Mouse (Mus musculus) thymus, postnatal 0 days (tissue): ENCODE data around the gene Plekha6. TPM values are rescaled to one million over a fixed set of nuclear protein-coding genes. Genes with fewer than 3 reads are reported as not detected.

Source experiments
- DNase-seq: peaks from one replicate; pipeline ENCODE4 v3.0.0-alpha.2; 2015; ENCODE audit warnings: low spot score
- polyA plus RNA-seq: library from polyadenylated mRNA; unstranded; fragments of >200 nt; fragmentation: Nextera tagmentation; extraction: Ambion mirVana; gene quantifications from 2 replicates; pipeline ENCODE4 v1.2.1, GENCODE M21; 2015

The Plekha6 gene
- polyA plus RNA-seq, 1 experiment from 2014 or later = 0.44 TPM

DNA sequence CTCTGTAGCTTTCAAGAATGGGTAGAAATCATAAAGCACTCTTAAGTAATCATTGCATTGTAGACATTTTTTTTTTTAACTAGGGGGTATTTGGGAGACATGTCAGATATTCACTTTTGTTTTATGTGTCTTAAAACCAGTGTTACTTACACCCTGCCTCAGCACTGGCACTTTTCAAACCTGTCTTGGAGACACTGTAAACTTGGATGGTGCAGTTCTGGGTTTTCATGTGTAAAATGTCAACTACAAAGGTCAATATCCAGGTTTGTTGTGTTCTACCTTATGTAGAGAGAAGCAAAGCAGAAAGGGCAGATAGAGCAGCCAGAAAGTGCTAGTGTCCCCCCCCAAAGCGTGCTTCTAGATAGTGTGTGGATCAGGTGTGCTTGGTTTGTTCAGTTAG is 25.6 kb upstream of the Plekha6 start:
- no peak for DNase-seq

DNA sequence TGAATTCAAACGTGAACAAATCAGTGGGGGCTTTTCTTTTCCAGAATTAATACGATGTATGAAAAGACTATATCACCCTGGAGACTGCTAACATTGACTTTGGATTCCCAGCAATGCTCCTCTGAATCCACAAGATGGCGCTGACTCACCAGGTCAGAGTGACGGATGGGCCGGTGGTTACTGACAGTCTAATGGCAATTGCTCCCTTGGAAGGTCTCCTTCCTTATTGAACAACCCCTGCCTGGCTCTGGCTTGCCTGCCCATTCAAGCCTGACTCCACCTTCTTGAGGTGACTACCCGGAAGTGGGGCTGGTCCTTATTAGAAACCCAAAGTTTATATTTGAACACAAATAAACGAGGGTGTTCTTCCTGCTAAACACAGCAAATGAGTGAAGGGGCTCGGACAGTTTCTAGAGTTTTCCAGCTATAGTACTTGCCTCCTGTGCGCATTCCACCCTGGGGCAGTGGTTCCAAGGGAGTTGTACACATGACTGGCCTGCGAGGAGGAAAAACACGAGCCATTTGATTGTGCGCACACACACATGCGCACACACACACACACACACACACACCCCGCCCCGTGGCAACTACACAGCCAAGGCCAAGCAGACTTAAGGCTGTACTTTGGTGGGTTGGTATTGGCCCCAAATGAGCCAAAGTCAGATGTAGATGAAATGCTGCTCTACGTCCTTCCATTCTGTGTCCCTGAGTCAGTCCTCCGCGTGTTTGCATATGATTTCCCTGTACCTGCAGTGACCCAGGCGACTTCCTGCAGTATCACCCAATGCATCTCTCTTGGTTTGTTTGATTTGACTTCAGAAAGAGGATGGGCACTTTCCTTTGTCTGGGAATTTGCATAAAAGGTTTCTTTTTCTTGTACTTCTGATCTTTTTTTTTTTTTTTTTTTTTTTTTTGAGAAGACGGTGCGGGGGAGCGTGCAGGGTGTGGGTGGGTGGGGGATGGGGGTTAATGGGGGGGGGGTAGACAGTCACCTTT is 17.7 kb upstream of the Plekha6 start:
- DNase-seq = peak; percentile 64

DNA sequence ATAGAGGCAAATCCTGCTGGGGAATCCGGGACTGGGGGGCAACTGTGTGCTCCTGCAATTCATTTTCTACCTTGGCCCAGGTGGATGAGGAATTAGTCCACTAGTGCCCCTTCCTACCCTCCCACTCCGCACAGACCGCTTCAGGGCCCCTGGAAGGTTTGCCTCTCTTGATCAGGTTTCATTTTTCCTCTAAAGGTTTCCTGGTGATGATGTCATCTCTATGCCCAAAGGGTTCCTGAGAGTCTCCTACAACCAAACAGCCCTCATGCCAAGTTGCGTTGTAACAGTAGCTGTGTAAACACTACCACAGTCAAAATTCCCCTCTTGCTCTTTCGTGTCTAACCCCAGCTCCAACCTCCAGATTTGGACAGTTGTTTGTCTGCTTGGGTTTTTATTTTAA is 16.7 kb upstream of the Plekha6 start:
- no peak for DNase-seq

DNA sequence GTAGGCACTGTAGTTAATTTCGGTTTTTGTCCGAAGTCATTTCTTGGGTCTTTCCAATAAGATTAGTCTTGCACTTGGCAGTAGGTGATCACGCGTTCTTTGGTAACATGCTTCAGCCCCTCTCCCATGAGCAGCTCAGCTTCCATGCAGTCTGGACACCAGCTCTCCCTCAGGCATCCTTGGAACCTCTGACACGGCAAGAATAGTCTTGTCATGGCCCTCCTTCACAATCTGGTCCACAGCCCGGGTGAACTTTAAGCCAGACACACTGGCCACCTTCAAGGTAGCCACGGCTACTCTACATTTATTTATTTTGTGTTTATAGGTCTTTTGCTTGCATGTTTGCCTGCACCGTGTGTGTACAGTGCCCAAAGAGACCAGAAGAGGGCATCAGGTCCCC is 15.9 kb upstream of the Plekha6 start:
- DNase-seq = no peak

DNA sequence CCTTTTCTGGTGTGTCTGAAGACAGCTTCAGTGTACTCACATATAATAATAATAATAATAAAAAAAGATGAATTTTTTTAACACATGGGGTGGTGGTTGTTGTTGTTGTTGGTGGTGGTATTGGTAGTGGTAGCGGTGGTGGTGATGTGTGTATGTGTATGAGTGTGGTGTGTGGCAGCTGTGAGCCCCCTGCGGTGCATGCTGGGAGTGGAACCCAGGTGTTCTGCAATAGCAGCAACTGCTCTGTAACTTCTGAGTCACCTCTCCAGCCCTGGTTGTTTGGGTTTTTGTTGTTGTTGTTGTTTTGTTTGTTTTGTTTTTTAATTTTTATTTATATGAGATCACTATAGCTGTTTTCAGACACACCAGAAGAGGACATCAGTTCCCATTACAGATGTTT is 13.5 kb upstream of the Plekha6 start:
- no peak for DNase-seq

DNA sequence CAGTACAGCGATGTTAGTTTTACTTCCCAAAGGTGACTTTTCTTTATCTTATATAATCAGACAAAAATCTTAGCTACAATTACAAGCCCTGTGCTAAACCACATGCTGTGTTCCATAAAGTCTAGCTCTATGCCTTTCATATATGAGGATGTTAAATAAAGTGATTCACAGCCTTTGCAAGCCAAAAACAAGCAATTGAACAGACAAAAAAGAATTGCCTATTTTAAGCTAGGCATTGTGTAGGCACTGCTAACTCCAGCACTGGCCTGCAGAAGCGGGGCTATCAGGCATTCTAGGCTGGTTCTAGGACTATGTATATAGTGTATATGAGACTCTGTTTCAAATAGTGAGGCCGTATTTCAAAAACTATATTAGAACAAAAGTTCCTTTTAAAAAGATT is 11.8 kb upstream of the Plekha6 start:
- DNase-seq = no peak

DNA sequence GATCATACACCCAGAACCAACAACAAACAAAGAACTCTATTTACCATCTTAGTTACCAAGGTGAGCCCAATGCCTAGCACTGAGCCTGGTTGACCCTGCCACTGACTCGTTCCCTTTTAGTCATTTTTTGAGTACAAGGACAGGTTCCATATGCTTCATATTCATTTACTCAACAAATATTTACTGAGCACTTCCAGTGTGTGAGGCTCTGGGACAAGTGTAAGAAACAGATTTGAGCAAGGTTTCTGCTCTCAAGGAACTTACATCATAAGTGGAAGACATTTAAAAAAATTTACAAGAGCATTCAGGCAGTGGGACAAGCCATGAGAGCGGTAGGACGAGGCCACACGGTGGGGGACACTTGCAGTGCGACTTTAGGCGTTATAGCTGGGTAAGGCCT is 8.7 kb upstream of the Plekha6 start:
- DNase-seq = no peak

DNA sequence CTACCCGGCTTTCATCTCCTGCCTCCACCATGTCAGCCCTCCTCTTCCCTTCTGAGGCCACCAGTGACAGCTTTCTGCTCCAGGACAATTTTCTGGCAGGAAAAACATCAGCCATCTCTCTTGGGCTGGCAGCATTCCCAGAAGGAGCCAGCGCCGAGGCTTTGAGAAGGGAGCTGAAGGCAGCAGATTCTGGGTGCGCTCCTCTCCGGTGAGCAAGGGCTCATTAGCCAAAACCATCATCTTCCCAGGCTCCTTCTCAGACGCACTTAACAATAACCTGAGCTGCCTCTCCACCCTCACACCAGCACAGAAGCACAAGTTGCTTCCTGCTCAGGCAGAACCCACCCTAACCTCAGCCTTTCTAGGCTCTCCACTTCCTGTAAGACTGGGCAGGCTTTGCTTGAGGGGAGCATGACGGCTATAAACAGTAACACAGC is 4.9 kb upstream of the Plekha6 start:
- peak; percentile 75 for DNase-seq

DNA sequence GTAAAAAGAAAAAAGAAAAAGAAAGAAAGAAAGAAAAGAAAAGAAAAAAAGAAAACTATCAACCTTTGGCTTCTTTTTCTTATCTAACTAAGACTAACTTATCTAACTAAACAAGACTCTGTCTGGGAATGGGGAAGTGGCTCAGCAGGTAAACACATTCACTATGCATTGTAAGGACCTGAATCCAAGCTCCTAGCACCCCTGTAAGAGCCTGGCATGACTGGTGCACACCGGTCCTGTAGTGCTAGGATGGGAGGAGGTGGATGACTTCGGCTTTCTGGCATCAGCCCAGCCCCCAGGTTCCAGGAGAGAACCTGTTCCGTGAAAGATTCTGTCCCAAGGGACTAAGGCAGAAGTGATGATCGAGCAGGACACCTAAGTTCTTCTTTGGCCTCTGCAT is 2.5 kb upstream of the Plekha6 start:
- DNase-seq = no peak

DNA sequence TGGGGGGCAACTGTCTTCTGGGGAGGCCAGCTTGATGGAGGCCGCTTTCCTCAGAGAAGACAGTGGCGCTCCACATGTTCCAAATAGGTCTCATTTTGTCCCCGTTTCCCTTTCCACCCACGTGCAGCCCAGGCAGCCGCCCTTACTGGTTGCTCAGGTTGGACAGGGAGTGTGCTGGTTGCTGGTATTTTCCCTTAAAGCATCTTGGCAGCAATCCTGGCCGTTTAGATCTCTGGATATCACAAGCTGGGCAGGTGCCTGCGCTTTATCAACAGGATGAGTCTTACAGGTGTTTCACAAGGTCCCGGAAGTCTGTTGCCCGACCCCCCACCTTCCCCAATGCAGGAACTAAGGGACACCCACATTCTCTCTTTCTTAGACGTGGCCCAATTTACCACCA is 2.0 kb upstream of the Plekha6 start:
- DNase-seq = no peak

DNA sequence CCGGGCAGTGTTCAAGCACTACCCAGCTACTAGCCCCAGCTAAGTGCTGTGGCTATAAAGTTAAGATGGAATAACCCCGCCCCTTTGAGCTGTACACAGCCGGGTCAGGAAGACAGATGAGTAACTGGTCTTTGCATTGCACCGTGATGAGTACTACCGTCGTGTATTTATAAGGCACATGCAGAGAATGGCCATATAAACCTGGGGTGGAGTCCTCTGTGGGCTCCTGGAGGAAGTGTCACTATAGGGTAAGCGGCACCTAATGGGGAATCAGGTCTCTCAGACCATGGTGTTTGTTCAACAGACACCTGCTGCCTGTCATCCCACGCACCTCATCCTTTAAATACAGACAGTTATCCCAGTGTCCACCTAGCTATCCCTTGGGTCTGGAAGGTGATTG is 1.0 kb upstream of the Plekha6 start:
- DNase-seq = no peak

DNA sequence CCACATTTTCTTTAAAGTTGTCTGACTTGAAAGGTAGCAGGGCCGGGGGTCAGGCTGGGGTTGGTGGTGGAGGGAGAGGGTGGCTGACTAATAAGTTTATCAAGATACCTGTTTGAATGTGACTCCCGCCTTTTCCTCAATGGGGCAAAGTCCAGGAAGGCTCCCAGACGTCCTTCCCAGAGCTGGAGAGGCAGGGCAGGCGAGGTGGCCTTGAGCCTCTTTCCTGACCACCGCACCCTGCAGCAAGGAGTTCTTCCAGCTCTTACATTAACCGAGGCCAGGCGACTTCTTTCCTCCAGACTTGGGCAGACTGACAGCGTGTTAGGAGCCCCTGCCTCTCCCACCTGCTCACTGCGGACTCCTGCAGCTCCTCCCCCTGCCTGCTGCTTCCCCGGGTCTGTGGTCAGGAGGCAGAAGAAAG is 591 bp downstream of the Plekha6 start:
- DNase-seq = peak; percentile 29

DNA sequence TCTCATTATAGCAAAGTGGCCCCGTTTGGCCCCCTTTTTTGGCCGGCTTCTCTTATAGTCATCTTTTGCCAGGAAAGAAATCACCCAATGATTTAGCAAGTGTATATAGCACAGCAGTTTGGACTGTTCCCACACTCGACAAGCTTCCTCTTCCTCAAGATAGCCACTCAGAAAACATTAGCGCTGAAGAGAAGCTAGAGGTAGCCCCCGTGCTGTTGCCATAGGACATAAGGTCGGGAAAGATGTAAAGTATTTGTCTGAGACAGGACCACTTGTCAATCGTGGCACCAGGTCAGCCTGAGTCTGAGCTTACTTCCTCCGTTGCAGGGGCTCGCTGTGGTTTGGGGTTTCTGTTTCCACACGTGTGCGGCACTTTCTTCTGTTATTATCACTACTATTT is 1.1 kb downstream of the Plekha6 start:
- no peak for DNase-seq

DNA sequence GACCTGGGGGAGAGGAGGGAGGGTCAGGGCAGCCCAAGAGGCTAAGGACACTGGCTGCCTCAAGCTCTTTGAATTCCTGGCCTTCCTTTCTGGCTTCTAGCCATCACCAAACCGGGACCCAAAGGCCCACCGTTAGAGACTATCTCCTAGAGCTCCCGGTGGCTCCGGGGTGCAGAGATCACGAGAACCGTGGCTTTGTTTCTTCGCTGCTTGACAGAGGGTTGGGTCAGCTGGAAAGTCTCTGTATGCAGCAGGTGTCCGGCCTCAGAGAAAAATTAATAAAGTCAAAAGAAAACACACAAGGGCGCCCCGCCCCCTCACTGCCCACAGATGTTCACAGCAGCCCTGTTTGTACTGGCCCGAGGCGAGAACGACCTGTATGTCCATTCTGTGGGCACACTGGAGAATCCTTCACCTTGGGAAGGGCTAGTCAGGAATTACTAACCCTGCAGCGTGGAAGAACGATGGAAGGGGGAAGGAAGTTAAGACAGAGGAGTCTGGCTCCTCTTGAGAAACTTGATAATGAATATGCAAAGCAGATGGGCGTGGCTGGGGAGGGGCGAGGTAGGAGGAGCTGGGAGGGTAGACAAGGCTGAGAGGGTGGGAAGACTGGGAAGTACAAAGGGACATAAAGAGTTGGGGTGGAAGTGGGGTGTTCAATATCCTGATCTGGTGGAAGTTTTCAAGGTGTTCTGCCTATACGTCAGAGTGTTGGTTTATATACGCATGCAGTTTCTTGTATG is 4.5 kb downstream of the Plekha6 start:
- no peak for DNase-seq

DNA sequence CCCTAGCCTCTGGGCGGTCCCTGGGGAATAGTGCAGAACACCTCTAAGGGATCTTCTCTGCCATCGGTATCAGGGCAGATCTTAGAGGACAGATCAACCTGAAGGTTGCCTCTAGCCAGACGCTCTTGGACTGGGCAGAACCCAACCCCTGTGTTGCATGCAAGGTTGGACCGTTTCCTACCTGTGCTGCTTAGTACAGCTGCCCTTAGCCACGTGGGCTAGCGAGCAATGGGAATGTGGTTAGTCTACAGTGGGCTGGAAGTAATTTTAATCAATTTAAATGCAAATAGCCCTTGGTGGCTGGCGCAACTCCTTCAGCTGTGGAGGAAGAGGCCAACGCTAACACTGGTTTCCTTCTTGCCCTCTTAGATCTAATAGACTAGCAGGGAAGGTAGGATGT is 6.2 kb downstream of the Plekha6 start:
- DNase-seq = no peak

DNA sequence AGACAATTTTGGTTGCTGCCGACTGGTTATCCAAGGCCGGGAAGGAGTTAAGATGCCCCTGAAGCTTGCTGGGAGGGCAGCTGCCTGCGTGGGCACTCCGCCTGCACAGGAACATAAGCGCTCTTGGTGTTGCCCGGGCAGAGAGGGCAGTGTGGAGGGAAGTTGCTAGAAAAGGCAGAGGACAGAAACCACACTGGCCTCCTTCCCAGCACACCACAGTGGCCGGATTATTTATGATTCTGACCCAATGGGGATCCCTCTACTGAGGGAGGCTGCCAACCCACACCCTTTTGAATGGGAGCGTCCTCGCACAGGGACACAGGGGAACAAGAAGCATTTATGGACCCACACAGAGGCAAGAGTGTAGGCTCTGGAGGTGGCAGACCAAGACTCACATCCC is 7.3 kb downstream of the Plekha6 start:
- DNase-seq = no peak

DNA sequence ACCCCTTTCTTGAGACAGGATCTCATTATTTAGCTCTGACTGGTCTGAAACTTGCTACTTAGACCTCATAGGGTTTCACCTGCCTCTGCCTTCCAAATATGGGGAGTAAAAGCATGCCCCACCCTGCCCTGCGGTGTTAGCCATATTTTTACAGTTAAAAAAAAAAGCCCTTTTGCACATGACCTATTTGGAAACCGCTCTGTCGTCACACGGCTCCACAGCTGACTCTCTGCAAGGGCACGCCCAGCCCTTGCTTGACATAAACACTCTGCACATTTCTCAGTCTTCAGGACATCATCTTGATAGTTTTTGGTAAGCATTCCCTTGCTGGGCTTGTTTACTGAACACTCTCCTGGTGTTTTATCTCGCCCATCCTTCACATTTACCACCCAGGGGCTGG is 11.1 kb downstream of the Plekha6 start:
- DNase-seq = no peak

DNA sequence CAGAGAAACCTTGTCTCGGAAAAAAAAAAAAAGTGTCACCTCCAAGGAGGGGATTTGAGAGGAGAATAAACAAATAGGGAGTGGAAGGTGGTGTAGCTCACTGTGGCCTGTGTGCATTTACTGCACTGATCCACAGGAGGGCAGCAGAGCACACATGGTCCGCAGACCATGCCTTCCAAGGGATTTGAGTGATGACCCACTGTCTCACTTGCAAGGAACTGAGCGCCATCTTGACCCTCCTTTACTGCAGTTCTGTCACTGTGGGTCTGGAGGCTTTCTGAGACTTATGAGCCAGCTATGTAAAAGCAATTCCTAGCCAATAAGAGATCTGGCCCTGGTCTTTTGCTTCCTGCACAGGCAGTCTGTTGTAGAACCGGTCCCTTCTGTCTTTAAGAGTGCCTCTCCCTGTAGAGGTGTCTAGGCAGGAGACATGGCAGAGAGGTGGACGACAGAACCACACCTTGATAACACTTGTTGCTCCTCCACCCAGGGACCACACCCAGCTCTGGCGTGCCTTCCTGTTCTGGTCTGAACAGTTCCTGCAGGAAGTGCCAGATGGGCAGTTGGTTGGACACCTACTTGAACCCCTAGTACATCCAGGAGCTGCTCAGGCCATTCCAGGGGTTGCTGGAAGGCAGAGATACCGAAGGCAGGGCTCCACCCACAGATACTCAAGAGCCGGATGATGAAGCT is 13.6 kb downstream of the Plekha6 start:
- peak; percentile 55 for DNase-seq

DNA sequence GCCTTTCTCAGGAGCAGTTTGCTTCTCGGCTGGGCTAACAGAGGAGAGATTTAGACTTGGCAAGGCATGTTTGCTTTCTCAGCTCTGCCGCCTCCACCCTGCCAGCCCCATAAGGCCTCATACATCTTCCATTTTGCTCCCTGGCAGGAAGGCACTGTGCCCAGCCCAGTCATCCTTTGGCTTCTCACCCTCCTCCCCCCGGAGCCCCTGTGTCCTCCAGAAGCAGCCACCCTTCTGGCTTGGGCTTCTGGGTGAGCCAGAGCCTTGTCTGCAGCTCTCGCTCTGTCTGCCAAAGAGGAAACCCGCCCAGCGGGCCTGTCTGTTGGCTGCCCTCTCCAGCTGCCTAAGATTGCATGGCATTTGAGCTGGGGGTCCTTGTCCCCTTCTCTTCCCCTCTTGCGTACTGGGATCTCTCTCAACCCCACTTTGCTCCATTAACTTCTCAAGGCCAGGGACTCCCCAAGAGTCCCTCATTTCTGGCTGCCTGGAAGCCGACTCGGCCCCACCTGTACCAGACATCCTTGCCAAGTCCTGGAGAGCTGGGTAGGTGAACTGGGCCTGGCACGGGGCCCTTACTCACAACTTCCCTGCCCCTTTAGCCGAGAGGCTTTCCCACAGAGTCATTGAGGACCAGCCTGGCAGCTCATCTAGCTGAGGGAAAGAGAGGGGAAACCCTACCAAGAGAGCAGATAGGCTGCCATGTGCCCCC is 14.9 kb downstream of the Plekha6 start:
- DNase-seq = no peak

DNA sequence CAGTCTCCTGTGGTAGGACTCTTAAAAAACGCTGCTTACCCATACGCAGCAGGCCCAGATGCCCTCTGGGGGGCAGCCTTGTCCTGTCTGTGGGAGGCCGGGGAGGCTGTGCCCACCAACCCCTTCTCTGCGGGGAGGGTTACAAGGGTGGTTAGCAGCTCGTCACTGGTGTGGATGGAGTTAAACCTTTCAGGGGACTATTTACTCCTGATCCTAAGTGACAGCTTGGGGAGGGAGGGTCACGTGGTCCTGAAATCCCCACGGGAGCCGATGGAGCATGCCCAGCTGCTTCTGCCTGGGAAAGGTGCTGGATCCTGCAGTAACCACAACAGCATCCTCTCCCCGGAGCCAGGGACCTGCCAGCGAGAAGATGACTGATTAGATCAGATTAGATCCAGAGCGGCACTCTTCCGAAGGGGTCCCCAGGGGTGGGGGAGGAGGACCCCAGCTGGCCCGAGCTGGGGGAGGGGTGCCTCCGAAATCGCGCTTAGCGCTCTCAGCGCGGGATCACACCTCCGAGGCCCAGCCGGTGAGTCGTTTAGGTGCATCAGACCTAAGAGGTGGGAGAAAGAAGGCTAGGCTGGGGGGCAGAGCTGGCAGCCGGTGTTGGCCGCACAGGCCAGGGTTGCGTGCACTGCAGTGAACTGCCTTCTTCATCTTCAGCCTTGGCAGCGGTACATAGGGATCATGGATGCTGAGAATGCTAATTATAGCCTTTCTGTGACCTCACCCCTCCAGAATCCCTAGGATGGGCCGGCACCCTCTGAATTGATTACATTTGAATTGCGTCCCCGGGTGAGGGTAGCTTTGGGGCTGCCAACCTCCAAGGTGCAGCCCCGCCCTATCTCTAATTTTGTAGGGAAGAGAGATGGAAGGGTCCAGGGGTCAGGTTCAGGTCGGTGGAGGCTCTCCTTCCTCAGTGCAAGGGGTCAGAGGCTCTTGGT is 17.3 kb downstream of the Plekha6 start:
- peak; percentile 74 for DNase-seq
